Mouse (Mus musculus): Measurements from ENCODE around the gene Gpha2. TPM values are rescaled to one million over a fixed set of nuclear protein-coding genes. Genes with fewer than 3 reads are reported as not detected.

Gpha2 gene
- polyA plus RNA-seq, 1 experiment from 2014 or later: 1.8 TPM

DNA sequence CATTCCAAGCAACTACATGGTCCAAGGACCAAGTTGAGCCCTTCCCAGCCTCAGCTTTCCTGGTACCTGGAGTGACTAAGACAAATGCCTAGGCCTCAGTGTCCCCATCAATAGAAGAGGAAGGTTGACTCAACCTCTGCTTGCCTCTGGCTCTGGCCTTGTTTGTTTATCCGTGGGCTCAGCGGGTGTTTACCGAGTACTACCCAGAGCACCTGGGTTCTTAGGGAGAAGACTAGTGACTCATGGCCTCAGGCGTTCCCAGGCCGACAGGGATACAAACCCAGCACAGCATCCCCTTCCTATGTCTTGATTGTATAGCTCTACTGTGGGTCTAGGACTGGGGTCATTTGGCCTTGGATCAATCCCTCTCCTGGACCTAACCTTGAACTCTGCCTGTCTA lies 17.0 kb downstream of the Gpha2 start:
- H3K4me1 ChIP-seq: peaks cover 15% of the 10 kb centered on the region
- 82% methylated on average over 5 of the region's 5 CpGs for WGBS
- no peak overlapping the region for H3K27ac ChIP-seq
- no peak for ATAC-seq (ENCODE audit: insufficient number of reproducible peaks, low FRiP score, low TSS enrichment, low read depth)
- H3K9me3 ChIP-seq: no peaks in the 10 kb centered on the region
- H3K4me2 ChIP-seq: no peak overlapping the region
- peaks cover 47% of the 10 kb centered on the region for H3K36me3 ChIP-seq
- H3K9ac ChIP-seq: no peak overlapping the region
- no peaks in the 10 kb centered on the region for H3K27me3 ChIP-seq
- H3K4me3 ChIP-seq: no peak overlapping the region

DNA sequence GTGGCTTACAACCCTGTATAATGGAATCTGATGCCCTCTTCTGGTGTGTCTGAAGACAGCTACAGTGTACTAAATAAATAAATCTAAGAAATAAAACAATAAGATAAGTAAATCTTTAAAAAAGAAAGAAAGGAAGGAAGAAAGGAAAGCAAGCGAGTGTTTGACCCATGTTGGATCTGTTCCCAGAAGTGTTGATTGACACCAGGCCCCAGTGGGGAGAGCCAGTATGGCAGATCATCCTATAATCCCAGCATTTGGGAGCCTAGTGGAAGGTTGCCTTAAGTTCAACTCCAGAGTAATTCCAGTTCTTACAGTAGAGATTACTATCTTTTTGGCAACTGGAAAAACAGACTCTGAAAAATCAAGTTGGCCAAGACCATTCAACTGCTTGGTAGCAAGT lies 19.6 kb downstream of the Gpha2 start:
- H3K9me3 ChIP-seq: no peaks in the 10 kb centered on the region
- 45% methylated on average over 1 of the region's 1 CpGs for WGBS
- peaks cover 64% of the 10 kb centered on the region for H3K36me3 ChIP-seq
- H3K27ac ChIP-seq: no peak overlapping the region
- no peak overlapping the region for H3K4me3 ChIP-seq
- no peaks in the 10 kb centered on the region for H3K27me3 ChIP-seq
- H3K4me1 ChIP-seq: peaks cover 14% of the 10 kb centered on the region
- H3K4me2 ChIP-seq: no peak overlapping the region
- no peak for ATAC-seq (ENCODE audit: insufficient number of reproducible peaks, low FRiP score, low TSS enrichment, low read depth)
- H3K9ac ChIP-seq: no peak overlapping the region

DNA sequence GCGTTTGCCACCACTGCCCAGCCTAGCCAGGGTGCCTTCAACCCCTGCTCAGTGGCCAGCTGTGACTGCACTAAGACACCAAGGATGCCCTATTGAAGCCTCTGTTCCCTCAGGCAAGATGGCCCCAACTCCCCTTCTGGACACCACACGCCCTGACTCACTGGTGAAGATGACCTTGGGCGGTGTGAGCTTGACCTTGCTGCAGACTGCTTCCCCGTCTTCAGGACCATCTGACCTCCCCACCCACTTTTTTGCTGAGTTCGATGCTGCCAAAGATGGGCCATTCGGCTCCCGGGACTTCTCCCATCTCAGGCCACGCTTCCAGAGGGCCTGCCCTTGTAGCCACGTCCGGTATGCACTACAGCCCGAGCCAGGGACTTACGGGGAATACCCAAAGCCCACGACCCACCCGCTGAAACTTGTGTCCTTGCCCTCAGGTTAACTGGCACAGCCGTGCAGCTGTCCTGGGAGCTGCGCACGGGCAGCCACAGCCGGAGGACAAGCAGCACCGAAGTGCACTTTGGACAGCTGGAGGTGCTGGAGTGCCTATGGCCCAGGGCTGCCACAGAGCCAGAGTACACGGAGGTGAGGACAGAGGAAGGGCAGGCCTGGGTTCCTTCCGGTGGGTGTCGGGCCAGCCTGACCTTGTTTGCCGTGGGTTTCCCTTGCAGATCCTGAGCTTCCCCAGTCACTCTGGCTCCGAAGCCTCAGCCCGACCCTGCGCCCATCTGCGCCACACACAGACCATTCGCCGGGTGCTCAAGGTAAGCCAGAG lies 21.5 kb downstream of the Gpha2 start:
- H3K4me3 ChIP-seq: no peak overlapping the region
- no peak overlapping the region for H3K27ac ChIP-seq
- no peaks in the 10 kb centered on the region for H3K9me3 ChIP-seq
- H3K4me2 ChIP-seq: no peak overlapping the region
- ATAC-seq (ENCODE audit: insufficient number of reproducible peaks, low FRiP score, low TSS enrichment, low read depth): no peak
- H3K9ac ChIP-seq: no peak overlapping the region
- H3K36me3 ChIP-seq: peaks cover 82% of the 10 kb centered on the region
- H3K27me3 ChIP-seq: no peaks in the 10 kb centered on the region
- H3K4me1 ChIP-seq: peaks cover 5% of the 10 kb centered on the region
- WGBS: 93% methylated on average over 29 of the region's 29 CpGs

DNA sequence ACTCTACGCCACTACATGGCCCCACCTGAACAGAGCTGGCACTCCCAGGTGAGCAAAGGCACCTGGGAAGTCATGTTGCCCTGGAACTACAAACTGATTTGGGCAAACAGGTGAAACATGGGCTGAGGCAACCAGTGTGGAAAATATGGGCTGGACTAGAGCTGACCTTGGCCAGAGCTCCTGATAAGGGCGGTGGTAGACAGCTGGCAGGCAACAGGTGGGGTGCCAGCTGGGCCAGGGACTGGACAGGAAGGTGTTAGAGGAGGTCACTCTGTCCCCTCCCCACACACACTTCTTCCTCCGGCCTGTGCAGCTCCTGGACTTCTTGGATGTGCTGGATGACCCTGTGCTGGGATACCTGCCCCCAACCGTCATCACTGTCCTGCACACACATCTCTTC lies 26.8 kb downstream of the Gpha2 start:
- no peak overlapping the region for H3K9ac ChIP-seq
- WGBS: 94% methylated on average over 4 of the region's 4 CpGs
- no peaks in the 10 kb centered on the region for H3K27me3 ChIP-seq
- no peaks in the 10 kb centered on the region for H3K4me1 ChIP-seq
- H3K9me3 ChIP-seq: no peaks in the 10 kb centered on the region
- peaks cover 91% of the 10 kb centered on the region for H3K36me3 ChIP-seq
- ATAC-seq (ENCODE audit: insufficient number of reproducible peaks, low FRiP score, low TSS enrichment, low read depth): no peak
- no peak overlapping the region for H3K4me2 ChIP-seq
- no peak overlapping the region for H3K27ac ChIP-seq
- H3K4me3 ChIP-seq: no peak overlapping the region

DNA sequence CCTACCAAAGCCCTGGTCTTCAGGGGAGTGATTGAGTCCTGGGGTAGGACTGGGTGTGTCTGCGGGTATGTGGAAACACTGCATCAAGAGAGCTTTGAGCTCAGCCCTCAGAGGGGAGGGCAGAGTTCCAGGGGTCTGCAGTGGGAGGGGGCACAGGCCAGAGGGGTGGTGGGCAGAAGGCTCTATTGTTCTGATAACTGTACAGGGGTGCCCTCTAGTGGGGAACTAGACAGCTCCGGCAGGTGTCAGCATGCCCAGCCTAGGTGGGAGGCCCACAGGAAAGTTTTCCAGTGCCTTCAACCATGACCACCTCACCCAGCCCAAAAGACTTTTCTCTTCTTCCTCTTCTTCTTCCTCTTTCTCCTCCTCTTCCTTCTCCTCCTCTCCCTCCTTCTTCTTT lies 34.2 kb downstream of the Gpha2 start:
- H3K36me3 ChIP-seq: peaks cover 71% of the 10 kb centered on the region
- no peak overlapping the region for H3K4me3 ChIP-seq
- H3K4me2 ChIP-seq: no peak overlapping the region
- H3K27ac ChIP-seq: no peak overlapping the region
- no peaks in the 10 kb centered on the region for H3K9me3 ChIP-seq
- H3K4me1 ChIP-seq: peaks cover 8% of the 10 kb centered on the region; the same call in 1 of the 2 replicates
- ATAC-seq (ENCODE audit: insufficient number of reproducible peaks, low FRiP score, low TSS enrichment, low read depth): no peak
- no peaks in the 10 kb centered on the region for H3K27me3 ChIP-seq
- 71% methylated on average over 2 of the region's 2 CpGs for WGBS
- H3K9ac ChIP-seq: no peak overlapping the region

DNA sequence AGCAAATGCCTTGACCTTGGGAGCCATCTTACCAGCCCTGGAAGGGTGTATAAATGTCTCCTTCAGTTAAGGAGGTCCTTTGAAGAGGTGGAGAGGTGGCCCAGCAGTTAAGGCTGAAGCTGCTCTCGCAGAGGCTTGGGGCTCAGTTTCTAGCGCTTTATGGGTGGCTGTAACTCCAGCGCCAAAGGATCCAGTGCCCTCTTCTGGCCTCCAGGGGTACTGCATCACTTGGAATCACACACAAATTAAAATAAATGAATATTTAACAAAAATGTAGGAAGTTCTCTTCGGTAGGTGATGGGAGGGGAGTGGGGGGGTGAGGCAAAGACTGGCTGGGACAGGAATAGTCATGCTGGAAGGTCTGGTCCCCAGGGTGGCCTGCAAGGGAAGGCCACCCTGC lies 34.8 kb downstream of the Gpha2 start:
- no peak overlapping the region for H3K4me3 ChIP-seq
- H3K27ac ChIP-seq: no peak overlapping the region
- no peak for ATAC-seq (ENCODE audit: insufficient number of reproducible peaks, low FRiP score, low TSS enrichment, low read depth)
- 87% methylated on average over 4 of the region's 4 CpGs for WGBS
- peaks cover 8% of the 10 kb centered on the region; the same call in 1 of the 2 replicates for H3K4me1 ChIP-seq
- H3K36me3 ChIP-seq: peaks cover 66% of the 10 kb centered on the region
- no peaks in the 10 kb centered on the region for H3K27me3 ChIP-seq
- no peak overlapping the region for H3K9ac ChIP-seq
- no peaks in the 10 kb centered on the region for H3K9me3 ChIP-seq
- no peak overlapping the region for H3K4me2 ChIP-seq

DNA sequence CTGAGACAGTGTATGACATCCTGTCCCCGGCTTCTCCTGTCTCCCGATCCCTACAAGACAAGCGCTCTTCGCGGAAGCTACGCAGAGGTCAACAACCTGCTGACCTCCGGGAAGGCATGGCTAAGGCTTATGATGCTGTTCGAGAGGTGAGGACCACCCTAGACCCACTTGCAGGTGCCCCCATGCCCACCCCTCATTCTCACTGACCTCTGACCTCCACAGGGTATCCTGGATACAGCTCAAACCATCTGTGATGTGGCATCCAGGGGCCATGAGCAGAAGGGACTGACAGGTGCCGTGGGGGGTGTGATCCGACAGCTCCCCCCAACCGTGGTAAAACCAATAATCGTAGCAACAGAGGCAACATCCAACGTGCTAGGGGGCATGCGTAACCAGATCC lies 35.2 kb downstream of the Gpha2 start:
- Histone ChIP-seq H3K4me1 (peaks cover 8% of the 10 kb centered on the region; the same call in 1 of the 2 replicates), H3K9ac (no peak overlapping the region), H3K4me3 (no peak overlapping the region), H3K9me3 (no peaks in the 10 kb centered on the region), H3K27me3 (no peaks in the 10 kb centered on the region), H3K27ac (no peak overlapping the region), H3K36me3 (peaks cover 61% of the 10 kb centered on the region), H3K4me2 (no peak overlapping the region)
- no peak for ATAC-seq (ENCODE audit: insufficient number of reproducible peaks, low FRiP score, low TSS enrichment, low read depth)
- WGBS: 89% methylated on average over 14 of the region's 14 CpGs

DNA sequence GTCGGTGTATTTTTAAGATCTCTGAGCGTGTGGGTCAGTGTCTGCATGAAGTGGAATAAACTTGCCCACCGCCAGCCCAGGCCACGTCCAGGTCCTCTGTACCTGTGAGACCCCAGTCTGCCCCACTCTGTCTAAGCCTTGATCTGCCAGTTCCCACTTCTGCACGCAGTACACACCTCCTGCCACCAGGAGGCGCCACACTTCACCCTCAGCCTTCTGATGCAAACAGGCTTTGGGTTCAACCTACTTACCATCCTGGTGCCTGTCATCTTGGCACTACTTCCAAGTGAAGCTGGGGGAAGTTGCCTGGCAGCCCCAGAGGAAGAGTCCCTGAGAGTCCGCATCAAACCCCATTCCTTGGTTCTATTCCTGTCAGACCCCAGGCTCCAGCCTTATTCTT lies 36.0 kb downstream of the Gpha2 start:
- peaks cover 53% of the 10 kb centered on the region for H3K36me3 ChIP-seq
- 59% methylated on average over 7 of the region's 7 CpGs for WGBS

DNA sequence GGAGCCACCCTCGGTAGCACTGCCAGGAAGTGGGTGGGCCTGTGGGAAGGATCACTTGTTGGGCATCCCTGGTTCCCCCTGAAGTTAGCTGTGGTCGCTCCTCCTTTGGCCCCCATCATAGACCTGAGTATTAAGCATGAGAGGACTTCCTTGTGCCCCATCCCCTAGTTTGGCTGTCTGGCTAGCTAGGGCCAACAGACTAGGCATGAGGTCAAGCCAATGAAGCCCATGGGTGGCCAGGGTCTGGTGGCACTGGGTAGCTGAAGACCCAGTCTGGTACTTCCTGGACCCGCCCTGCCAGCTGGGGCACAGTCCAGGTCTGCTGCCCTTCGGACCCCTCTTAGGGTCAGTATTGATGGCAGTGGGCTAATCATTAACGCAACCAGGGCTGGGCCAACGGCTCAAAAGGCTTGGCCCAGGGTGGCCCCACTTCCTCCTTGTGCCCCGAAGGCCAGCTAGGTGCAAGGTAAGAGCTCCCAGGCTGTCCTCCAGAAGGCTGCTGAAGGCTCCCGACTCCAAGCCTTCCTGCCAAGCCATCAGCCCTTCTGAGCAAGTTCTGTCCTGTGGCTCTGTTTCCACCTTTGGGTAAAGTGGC lies 36.8 kb downstream of the Gpha2 start:
- peaks cover 15% of the 10 kb centered on the region for H3K4me1 ChIP-seq
- H3K4me2 ChIP-seq: no peak overlapping the region
- no peak overlapping the region for H3K27ac ChIP-seq
- no peak for ATAC-seq (ENCODE audit: insufficient number of reproducible peaks, low FRiP score, low TSS enrichment, low read depth)
- no peak overlapping the region for H3K4me3 ChIP-seq
- WGBS: 87% methylated on average over 8 of the region's 8 CpGs
- H3K9me3 ChIP-seq: no peaks in the 10 kb centered on the region
- H3K9ac ChIP-seq: no peak overlapping the region
- peaks cover 46% of the 10 kb centered on the region for H3K36me3 ChIP-seq
- no peaks in the 10 kb centered on the region for H3K27me3 ChIP-seq

More for the DNA sequence above, 36.0 kb downstream of the Gpha2 start:
- no peak for ATAC-seq (ENCODE audit: insufficient number of reproducible peaks, low FRiP score, low TSS enrichment, low read depth)
- H3K9me3 ChIP-seq: no peaks in the 10 kb centered on the region
- H3K27me3 ChIP-seq: no peaks in the 10 kb centered on the region
- peaks cover 8% of the 10 kb centered on the region; the same call in 1 of the 2 replicates for H3K4me1 ChIP-seq
- no peak overlapping the region for H3K27ac ChIP-seq
- H3K9ac ChIP-seq: no peak overlapping the region
- no peak overlapping the region for H3K4me3 ChIP-seq
- no peak overlapping the region for H3K4me2 ChIP-seq

DNA sequence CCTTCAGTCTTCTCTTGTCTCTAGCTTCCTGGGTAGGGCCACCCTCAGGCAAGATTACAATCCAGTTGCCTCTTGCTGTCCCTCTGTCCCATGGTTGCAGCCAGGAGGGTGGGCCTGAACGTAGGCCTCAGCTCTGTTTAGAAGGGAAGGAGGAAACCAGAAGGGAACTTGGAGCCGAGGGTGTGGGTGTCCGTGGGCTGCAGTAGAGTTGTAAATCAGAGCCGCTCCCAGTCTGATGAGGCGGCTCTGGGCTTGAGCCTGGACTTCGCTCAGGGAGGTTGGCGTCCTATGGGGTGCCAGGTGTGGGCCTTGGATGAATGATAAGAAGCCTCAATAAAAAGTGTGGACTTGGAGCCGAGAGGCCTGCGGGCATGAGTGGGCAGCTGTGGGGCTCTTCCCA lies 38.0 kb downstream of the Gpha2 start:
- Histone ChIP-seq H3K27me3 (no peaks in the 10 kb centered on the region), H3K4me2 (no peak overlapping the region), H3K9ac (no peak overlapping the region), H3K4me1 (peaks cover 20% of the 10 kb centered on the region), H3K9me3 (no peaks in the 10 kb centered on the region), H3K4me3 (no peak overlapping the region), H3K36me3 (peaks cover 33% of the 10 kb centered on the region), H3K27ac (no peak overlapping the region)
- 52% methylated on average over 9 of the region's 9 CpGs for WGBS
- ATAC-seq (ENCODE audit: insufficient number of reproducible peaks, low FRiP score, low TSS enrichment, low read depth): no peak

DNA sequence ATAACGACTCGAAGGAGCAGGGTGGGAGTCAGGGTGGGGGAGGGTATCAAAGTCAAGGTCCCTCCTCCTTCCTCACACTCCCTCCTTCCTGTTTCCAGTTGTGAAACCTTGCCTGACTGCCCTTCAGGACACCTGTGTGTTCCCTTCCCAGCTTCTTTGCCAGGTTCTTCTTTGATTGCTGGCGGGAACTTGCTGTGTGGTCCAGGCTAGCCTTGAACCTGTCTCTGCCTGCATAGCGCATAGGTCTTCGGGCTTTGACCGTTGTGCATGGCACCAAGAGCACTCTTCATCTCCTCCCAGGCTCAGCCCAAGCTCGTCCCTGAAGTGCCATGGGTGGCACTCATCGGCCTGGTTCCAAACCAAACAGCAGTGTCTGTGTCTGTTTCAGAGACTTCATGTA lies 38.8 kb downstream of the Gpha2 start:
- Histone ChIP-seq H3K9ac (no peak overlapping the region), H3K9me3 (no peaks in the 10 kb centered on the region), H3K27me3 (no peaks in the 10 kb centered on the region), H3K4me2 (no peak overlapping the region), H3K4me1 (peaks cover 20% of the 10 kb centered on the region), H3K36me3 (peaks cover 28% of the 10 kb centered on the region), H3K4me3 (no peak overlapping the region), H3K27ac (no peak overlapping the region)
- no peak for ATAC-seq (ENCODE audit: insufficient number of reproducible peaks, low FRiP score, low TSS enrichment, low read depth)
- 75% methylated on average over 8 of the region's 8 CpGs for WGBS

DNA sequence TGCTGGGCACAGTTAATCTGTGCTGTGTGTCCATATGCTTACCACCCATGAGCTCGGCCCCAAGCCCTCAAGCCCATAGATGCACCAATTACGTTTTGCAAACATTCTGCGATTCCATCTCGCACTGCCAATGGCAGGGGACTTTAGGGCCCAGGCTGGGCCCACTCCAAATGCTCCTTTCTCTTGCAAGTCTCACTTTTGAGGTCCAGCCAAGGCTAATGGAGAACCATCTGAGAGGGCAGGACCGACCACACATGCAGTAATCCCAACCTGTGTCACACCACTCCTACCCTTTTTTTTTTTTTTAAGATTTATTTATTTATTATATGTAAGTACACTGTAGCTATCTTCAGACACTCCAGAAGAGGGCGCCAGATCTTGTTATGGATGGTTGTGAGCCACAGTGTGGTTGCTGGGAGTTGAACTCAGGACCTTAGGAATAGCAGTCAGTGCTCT lies 39.6 kb downstream of the Gpha2 start:
- H3K9ac ChIP-seq: no peak overlapping the region
- H3K4me2 ChIP-seq: no peak overlapping the region
- peaks cover 20% of the 10 kb centered on the region for H3K4me1 ChIP-seq

More for the DNA sequence above, 39.6 kb downstream of the Gpha2 start:
- Histone ChIP-seq H3K9me3 (no peaks in the 10 kb centered on the region), H3K27me3 (no peaks in the 10 kb centered on the region), H3K27ac (no peak overlapping the region), H3K36me3 (peaks cover 19% of the 10 kb centered on the region), H3K4me3 (no peak overlapping the region)
- no peak for ATAC-seq (ENCODE audit: insufficient number of reproducible peaks, low FRiP score, low TSS enrichment, low read depth)
- 67% methylated on average over 6 of the region's 6 CpGs for WGBS

Measured in limb, embryonic 15.5 days (tissue).